Mouse (Mus musculus) layer of hippocampus, adult 11-12 months (tissue): ENCODE results near the gene Fam240a.

ENCODE experiments used
- DNase-seq: peaks from one replicate; pipeline ENCODE4 v3.0.0; 2022; ENCODE audit warnings: low spot score

Gene Fam240a

GRCm38 (mm10) chr9:110916786-110917185 is at the start of gene Fam240a:
TSS of gene Fam240a (minus strand) at chr9:110916861.
- no peak for DNase-seq

GRCm38 (mm10) chr9:110965910-110966231 is 49.2 kb upstream of the Fam240a start:
- DNase-seq: no peak

- no peak for DNase-seq
Measured at GRCm38 (mm10) chr9:110965062-110965909, 48.6 kb upstream of the Fam240a start.

- DNase-seq: no peak
Measured at GRCm38 (mm10) chr9:110963566-110964115, 47.0 kb upstream of the Fam240a start.

GRCm38 (mm10) chr9:110961386-110961785 is 44.7 kb upstream of the Fam240a start:
- DNase-seq: no peak

- DNase-seq: no peak
Measured at GRCm38 (mm10) chr9:110960230-110961149, 43.8 kb upstream of the Fam240a start.

- DNase-seq: no peak
Measured at GRCm38 (mm10) chr9:110959669-110960068, 43.0 kb upstream of the Fam240a start.

GRCm38 (mm10) chr9:110955962-110956361 is 39.3 kb upstream of the Fam240a start:
- no peak for DNase-seq

- DNase-seq: no peak
Measured at GRCm38 (mm10) chr9:110954681-110955445, 38.2 kb upstream of the Fam240a start.

- peak; percentile 76 for DNase-seq
Measured at GRCm38 (mm10) chr9:110953550-110954461, 37.1 kb upstream of the Fam240a start.

- DNase-seq: no peak
Measured at GRCm38 (mm10) chr9:110952931-110953549, 36.4 kb upstream of the Fam240a start.

GRCm38 (mm10) chr9:110952398-110952797 is 35.7 kb upstream of the Fam240a start:
- no peak for DNase-seq

GRCm38 (mm10) chr9:110951866-110952265 is 35.2 kb upstream of the Fam240a start:
- DNase-seq: no peak

GRCm38 (mm10) chr9:110951397-110951796 is 34.7 kb upstream of the Fam240a start, which contains the start of gene Lrrc2:
TSS of gene Lrrc2 (plus strand) at chr9:110951545.
- no peak for DNase-seq

GRCm38 (mm10) chr9:110950109-110950508 is 33.4 kb upstream of the Fam240a start:
- no peak for DNase-seq

- DNase-seq: no peak
Measured at GRCm38 (mm10) chr9:110948813-110949310, 32.2 kb upstream of the Fam240a start.

GRCm38 (mm10) chr9:110947900-110948299 is 31.2 kb upstream of the Fam240a start:
- no peak for DNase-seq

GRCm38 (mm10) chr9:110947261-110947661 is 30.6 kb upstream of the Fam240a start:
- no peak for DNase-seq

GRCm38 (mm10) chr9:110946548-110947044 is 29.9 kb upstream of the Fam240a start:
- no peak for DNase-seq

GRCm38 (mm10) chr9:110945926-110946325 is 29.3 kb upstream of the Fam240a start, which contains the start of gene Tdgf1:
TSS of gene Tdgf1 (minus strand) at chr9:110946158.
- DNase-seq: no peak
